Mouse (Mus musculus): ENCODE data around the gene Psma5.

Gene Psma5

GRCm38 (mm10) chr3:108282401-108283240 is 25.9 kb downstream of the Psma5 start:
- DNase-seq (ENCODE audit: low spot score), result peak; percentile 73

- no peak for DNase-seq (ENCODE audit: low spot score)
These were observed 26.5 kb downstream of the Psma5 start for GRCm38 (mm10) chr3:108283241-108283561.

GRCm38 (mm10) chr3:108283781-108284601 is 27.3 kb downstream of the Psma5 start, which contains the start of gene Sort1:
Gene Sort1 (plus strand): TSS chr3:108284082.
- DNase-seq (ENCODE audit: low spot score), result peak; percentile 84

- no peak for DNase-seq (ENCODE audit: low spot score)
These were observed 28.5 kb downstream of the Psma5 start for GRCm38 (mm10) chr3:108285078-108285711.

- DNase-seq (ENCODE audit: low spot score), result no peak
These were observed 30.1 kb downstream of the Psma5 start for GRCm38 (mm10) chr3:108286671-108287439.

- no peak for DNase-seq (ENCODE audit: low spot score)
These were observed 31.4 kb downstream of the Psma5 start for GRCm38 (mm10) chr3:108287811-108288805.

- DNase-seq (ENCODE audit: low spot score), result no peak
These were observed 32.8 kb downstream of the Psma5 start for GRCm38 (mm10) chr3:108289311-108290130.

- DNase-seq (ENCODE audit: low spot score), result no peak
These were observed 34.5 kb downstream of the Psma5 start for GRCm38 (mm10) chr3:108291036-108291799.

GRCm38 (mm10) chr3:108294398-108294797 is 37.7 kb downstream of the Psma5 start:
- no peak for DNase-seq (ENCODE audit: low spot score)

GRCm38 (mm10) chr3:108295379-108296219 is 38.9 kb downstream of the Psma5 start:
- no peak for DNase-seq (ENCODE audit: low spot score)

- DNase-seq (ENCODE audit: low spot score), result peak; percentile 60
These were observed 39.7 kb downstream of the Psma5 start for GRCm38 (mm10) chr3:108296220-108297049.

GRCm38 (mm10) chr3:108297050-108297419 is 40.3 kb downstream of the Psma5 start:
- no peak for DNase-seq (ENCODE audit: low spot score)

GRCm38 (mm10) chr3:108297603-108298553 is 41.2 kb downstream of the Psma5 start:
- no peak for DNase-seq (ENCODE audit: low spot score)

GRCm38 (mm10) chr3:108300455-108301030 is 43.8 kb downstream of the Psma5 start:
- no peak for DNase-seq (ENCODE audit: low spot score)

- no peak for DNase-seq (ENCODE audit: low spot score)
These were observed 47.0 kb downstream of the Psma5 start for GRCm38 (mm10) chr3:108303683-108304082.

GRCm38 (mm10) chr3:108304747-108305146 is 48.0 kb downstream of the Psma5 start:
- DNase-seq (ENCODE audit: low spot score), result no peak

All from MN1 (cell line).